In genomic region chr1:152241026-152241425, GRCm38 (mm10) we compare ENCODE assay signal across 29 mouse cellular contexts.
DNase-seq lines count a peak whose midpoint lies in the region; ATAC-seq and TF ChIP-seq lines count a peak whose summit lies in the region.
"Had no signal": no experiment of that assay in that cellular context is flagged by ENCODE, and none has a peak within 500 bp of the region (broad histone marks: within the 10 kb centered on the region; RNA-seq: fewer than 3 reads in every experiment).

No protein-coding gene starts in this region.

- DNase-seq in frontal cortex, postnatal 25 days (ENCODE audit: low spot score in 2 of 2) = no peak
- peak; percentile 8 to 36 for DNase-seq in left cerebral cortex, adult 18-20 months (ENCODE audit: low spot score in 2 of 2)
- DNase-seq in left cerebral cortex, postnatal 10 days (ENCODE audit: extremely low spot score in 1 of 2, low spot score in 2 of 2) = no peak
- DNase-seq in right cerebral cortex, adult 2 months (ENCODE audit: low spot score in 2 of 2) = peak; percentile 40
- DNase-seq in right cerebral cortex, postnatal 25 days = no peak
- DNase-seq in stomach, postnatal 0 days (ENCODE audit: low spot score) = no peak
- DNase-seq: adrenal gland, adult 8-10 months; adrenal gland, postnatal 14 days; adrenal gland, postnatal 36 days; B cell, adult 2 months; cerebellum, adult 11 months; cerebellum, adult 18-20 months; cerebellum, adult 8-10 months; cerebellum, adult 9-11 months; cerebellum, postnatal 14 days; cerebellum, postnatal 36 days; embryo, embryonic 11 days had no signal

- no peaks in the 10 kb centered on the region for H3K4me1 ChIP-seq in stomach, postnatal 0 days (replicated peaks; ENCODE audit: control insufficient read depth, insufficient read depth)
- H3K4me1 ChIP-seq: embryonic facial prominence, embryonic 13.5 days; embryonic facial prominence, embryonic 15.5 days; forebrain, embryonic 12.5 days had no signal

- intact Hi-C loops in left cerebral cortex, postnatal 10 days (cut with DNase I) = no loop called here

- ATAC-seq in frontal cortex, adult (ENCODE audit: low TSS enrichment) = peak; percentile 88
- ATAC-seq in stomach, postnatal 0 days (ENCODE audit: low FRiP score, low TSS enrichment) = no peak
- ATAC-seq: activated CD4-positive, CD25-positive, alpha-beta regulatory T cell, adult 4 months; CD4-positive, CD25-positive, alpha-beta regulatory T cell, adult 4 months; forebrain, embryonic 14.5 days; Patski had no signal

- H3K36me3 ChIP-seq in stomach, postnatal 0 days (ENCODE audit: control insufficient read depth, insufficient read depth, low read length) = no peaks in the 10 kb centered on the region
- H3K36me3 ChIP-seq: embryonic facial prominence, embryonic 13.5 days; embryonic facial prominence, embryonic 15.5 days; forebrain, embryonic 10.5 days; forebrain, embryonic 12.5 days; G1E had no signal

- no peak overlapping the region for H3K27ac ChIP-seq in stomach, postnatal 0 days (replicated peaks)
- H3K27ac ChIP-seq: embryonic facial prominence, embryonic 13.5 days; embryonic facial prominence, embryonic 15.5 days; forebrain, embryonic 10.5 days; forebrain, embryonic 12.5 days had no signal

- no peak for TF ChIP-seq EP300 in stomach, postnatal 0 days (optimal IDR thresholded peaks at IDR 0.05)

- no peak overlapping the region for H3K4me2 ChIP-seq in stomach, postnatal 0 days (replicated peaks; ENCODE audit: low read depth)
- H3K4me2 ChIP-seq: embryonic facial prominence, embryonic 13.5 days; embryonic facial prominence, embryonic 15.5 days; forebrain, embryonic 12.5 days had no signal

- WGBS in stomach, postnatal 0 days = 91% methylated on average over 9 of the region's 9 CpGs

- H3K9ac ChIP-seq in stomach, postnatal 0 days (ENCODE audit: low read length) = no peak overlapping the region
- H3K9ac ChIP-seq: embryonic facial prominence, embryonic 13.5 days; embryonic facial prominence, embryonic 15.5 days; forebrain, embryonic 12.5 days had no signal

- TF ChIP-seq CTCF in stomach, postnatal 0 days (IDR thresholded peaks at IDR 0.05; ENCODE audit: low read depth) = no peak

- H3K4me3 ChIP-seq in stomach, postnatal 0 days (ENCODE audit: low read depth, low read length) = no peak overlapping the region
- H3K4me3 ChIP-seq: embryonic facial prominence, embryonic 13.5 days; embryonic facial prominence, embryonic 15.5 days; erythroblast, embryonic 14.5 days; forebrain, embryonic 10.5 days; forebrain, embryonic 12.5 days had no signal

- no peaks in the 10 kb centered on the region for H3K9me3 ChIP-seq in stomach, postnatal 0 days (ENCODE audit: control insufficient read depth, low read length)
- H3K9me3 ChIP-seq: embryonic facial prominence, embryonic 13.5 days; embryonic facial prominence, embryonic 15.5 days; forebrain, embryonic 10.5 days; forebrain, embryonic 12.5 days had no signal

- no peaks in the 10 kb centered on the region for H3K27me3 ChIP-seq in stomach, postnatal 0 days (ENCODE audit: control insufficient read depth, insufficient read depth, low read length)
- H3K27me3 ChIP-seq: CH12.LX; embryonic facial prominence, embryonic 13.5 days; embryonic facial prominence, embryonic 15.5 days; forebrain, embryonic 12.5 days; Patski had no signal

Comparison
In these comparisons a context has a peak if more than half of its experiments do, and no peak if none do; other contexts are left out.
1. DNase-seq: peak in left cerebral cortex, adult 18-20 months (2 of 2) and right cerebral cortex, adult 2 months (2 of 2); none in frontal cortex, postnatal 25 days (0 of 2), left cerebral cortex, postnatal 10 days (0 of 2), right cerebral cortex, postnatal 25 days (single experiment) and stomach, postnatal 0 days (single experiment).